Mouse (Mus musculus) ES-Bruce4 (cell line): ENCODE measurements at regions not wholly inside any gene's neighbourhood (a gene's known extent, or its start where the extent isn't known, plus 50 kb on each side); places are given as distances from the start of the nearest gene placed in this dataset.
A peak's percentile ranks its signal among the peaks of the same experiment; 100 is the strongest.

Experiments used
- H3K27ac ChIP-seq: 2 replicates; pipeline ENCODE4 v1.5.1; 2012; ENCODE audit warnings: low read length, inconsistent platforms; ENCODE audit not compliant: insufficient read depth
- H3K27me3 ChIP-seq: 2 replicates; pipeline ENCODE4 v1.6.1; 2012; ENCODE audit warnings: mild to moderate bottlenecking, low read length, inconsistent platforms; ENCODE audit not compliant: control insufficient read depth, poor library complexity, insufficient read depth, severe bottlenecking
- H3K36me3 ChIP-seq: 2 replicates; pipeline ENCODE4 v1.6.1; 2012; ENCODE audit warnings: inconsistent platforms, mild to moderate bottlenecking, low read length, moderate library complexity; ENCODE audit not compliant: control insufficient read depth, poor library complexity, insufficient read depth, severe bottlenecking
- H3K4me1 ChIP-seq: one replicate; pipeline ENCODE4 v1.8.1; 2011; ENCODE audit warnings: low read length; ENCODE audit not compliant: control insufficient read depth, insufficient read depth
- H3K4me3 ChIP-seq: 2 replicates; pipeline ENCODE4 v1.5.1; 2011; ENCODE audit warnings: low read depth, mild to moderate bottlenecking, low read length
- H3K9ac ChIP-seq: 2 replicates; pipeline ENCODE4 v1.6.1; 2012; ENCODE audit warnings: low read depth, mild to moderate bottlenecking, inconsistent platforms; ENCODE audit not compliant: poor library complexity, severe bottlenecking
- H3K9me3 ChIP-seq: replicated peaks from 2 replicates; pipeline ENCODE4 v1.6.1; 2012; ENCODE audit warnings: mild to moderate bottlenecking, low read length, inconsistent platforms; ENCODE audit not compliant: control insufficient read depth, poor library complexity, insufficient read depth, severe bottlenecking
- CTCF ChIP-seq: IDR thresholded peaks from one replicate; pipeline ENCODE4 v1.8.1; 2011; ENCODE audit warnings: low read depth, low read length
- EP300 ChIP-seq: IDR thresholded peaks from 2 replicates; pipeline ENCODE4 v1.6.1; 2011; ENCODE audit warnings: low read depth, low read length; ENCODE audit not compliant: insufficient read depth
- POLR2A ChIP-seq: IDR thresholded peaks from one replicate; pipeline ENCODE4 v1.8.1; 2011; ENCODE audit warnings: low read length; ENCODE audit not compliant: insufficient read depth

GRCm38 (mm10) chr1:121842381-121843075, 274.7 kb upstream of the Ddx18 start:
- Histone ChIP-seq H3K4me3 (no peak overlapping the region), H3K27ac (no peak overlapping the region), H3K9ac (no peak overlapping the region), H3K27me3 (no peaks in the 10 kb centered on the region), H3K4me1 (peaks cover 6% of the 10 kb centered on the region), H3K36me3 (no peaks in the 10 kb centered on the region), H3K9me3 (no peaks in the 10 kb centered on the region)
- TF ChIP-seq EP300 (peak; percentile 67; the same call in 1 of the 2 replicates), CTCF (no peak)

GRCm38 (mm10) chr1:121833559-121833958, 265.8 kb upstream of the Ddx18 start:
- H3K9me3 ChIP-seq = no peaks in the 10 kb centered on the region
- no peak overlapping the region for H3K27ac ChIP-seq
- no peak overlapping the region for H3K4me3 ChIP-seq
- no peak overlapping the region for H3K9ac ChIP-seq
- TF ChIP-seq POLR2A = no peak
- TF ChIP-seq CTCF = no peak
- no peak for TF ChIP-seq EP300
- no peaks in the 10 kb centered on the region for H3K4me1 ChIP-seq
- no peaks in the 10 kb centered on the region for H3K36me3 ChIP-seq
- no peaks in the 10 kb centered on the region for H3K27me3 ChIP-seq

- H3K36me3 ChIP-seq = no peaks in the 10 kb centered on the region
Observed at GRCm38 (mm10) chr1:121830242-121830641, 262.5 kb upstream of the Ddx18 start.

GRCm38 (mm10) chr1:121822950-121823349, 255.2 kb upstream of the Ddx18 start:
- Histone ChIP-seq H3K27me3 (no peaks in the 10 kb centered on the region), H3K4me3 (no peak overlapping the region), H3K9me3 (no peaks in the 10 kb centered on the region), H3K36me3 (no peaks in the 10 kb centered on the region), H3K9ac (no peak overlapping the region), H3K27ac (no peak overlapping the region), H3K4me1 (no peaks in the 10 kb centered on the region)
- no peak for TF ChIP-seq EP300
- TF ChIP-seq POLR2A = no peak

More at GRCm38 (mm10) chr1:121830242-121830641, 262.5 kb upstream of the Ddx18 start:
- Histone ChIP-seq H3K9me3 (no peaks in the 10 kb centered on the region), H3K27ac (no peak overlapping the region), H3K4me1 (no peaks in the 10 kb centered on the region), H3K4me3 (no peak overlapping the region), H3K27me3 (no peaks in the 10 kb centered on the region), H3K9ac (no peak overlapping the region)
- TF ChIP-seq EP300 (no peak), CTCF (no peak), POLR2A (no peak)

- Histone ChIP-seq H3K27me3 (no peaks in the 10 kb centered on the region), H3K4me3 (no peak overlapping the region), H3K27ac (no peak overlapping the region), H3K4me1 (no peaks in the 10 kb centered on the region), H3K36me3 (no peaks in the 10 kb centered on the region), H3K9me3 (no peaks in the 10 kb centered on the region), H3K9ac (no peak overlapping the region)
- TF ChIP-seq CTCF (peak; percentile 36), POLR2A (no peak), EP300 (no peak)
Observed at GRCm38 (mm10) chr1:121803338-121803737, 235.5 kb upstream of the Ddx18 start.

- Histone ChIP-seq H3K27me3 (no peaks in the 10 kb centered on the region), H3K27ac (no peak overlapping the region), H3K9ac (no peak overlapping the region), H3K4me1 (no peaks in the 10 kb centered on the region), H3K4me3 (no peak overlapping the region), H3K36me3 (no peaks in the 10 kb centered on the region), H3K9me3 (no peaks in the 10 kb centered on the region)
- TF ChIP-seq CTCF = no peak
Observed at GRCm38 (mm10) chr1:121802476-121802875, 234.7 kb upstream of the Ddx18 start.

- H3K36me3 ChIP-seq = no peaks in the 10 kb centered on the region
- TF ChIP-seq CTCF (no peak), EP300 (no peak), POLR2A (no peak)
- no peaks in the 10 kb centered on the region for H3K4me1 ChIP-seq
- no peaks in the 10 kb centered on the region for H3K27me3 ChIP-seq
- H3K9ac ChIP-seq = no peak overlapping the region
- no peaks in the 10 kb centered on the region for H3K9me3 ChIP-seq
- no peak overlapping the region for H3K27ac ChIP-seq
- H3K4me3 ChIP-seq = no peak overlapping the region
Observed at GRCm38 (mm10) chr1:121798502-121798901, 230.7 kb upstream of the Ddx18 start.
